Mouse (Mus musculus): ENCODE data around the gene Dpy30.

Gene Dpy30

DNA sequence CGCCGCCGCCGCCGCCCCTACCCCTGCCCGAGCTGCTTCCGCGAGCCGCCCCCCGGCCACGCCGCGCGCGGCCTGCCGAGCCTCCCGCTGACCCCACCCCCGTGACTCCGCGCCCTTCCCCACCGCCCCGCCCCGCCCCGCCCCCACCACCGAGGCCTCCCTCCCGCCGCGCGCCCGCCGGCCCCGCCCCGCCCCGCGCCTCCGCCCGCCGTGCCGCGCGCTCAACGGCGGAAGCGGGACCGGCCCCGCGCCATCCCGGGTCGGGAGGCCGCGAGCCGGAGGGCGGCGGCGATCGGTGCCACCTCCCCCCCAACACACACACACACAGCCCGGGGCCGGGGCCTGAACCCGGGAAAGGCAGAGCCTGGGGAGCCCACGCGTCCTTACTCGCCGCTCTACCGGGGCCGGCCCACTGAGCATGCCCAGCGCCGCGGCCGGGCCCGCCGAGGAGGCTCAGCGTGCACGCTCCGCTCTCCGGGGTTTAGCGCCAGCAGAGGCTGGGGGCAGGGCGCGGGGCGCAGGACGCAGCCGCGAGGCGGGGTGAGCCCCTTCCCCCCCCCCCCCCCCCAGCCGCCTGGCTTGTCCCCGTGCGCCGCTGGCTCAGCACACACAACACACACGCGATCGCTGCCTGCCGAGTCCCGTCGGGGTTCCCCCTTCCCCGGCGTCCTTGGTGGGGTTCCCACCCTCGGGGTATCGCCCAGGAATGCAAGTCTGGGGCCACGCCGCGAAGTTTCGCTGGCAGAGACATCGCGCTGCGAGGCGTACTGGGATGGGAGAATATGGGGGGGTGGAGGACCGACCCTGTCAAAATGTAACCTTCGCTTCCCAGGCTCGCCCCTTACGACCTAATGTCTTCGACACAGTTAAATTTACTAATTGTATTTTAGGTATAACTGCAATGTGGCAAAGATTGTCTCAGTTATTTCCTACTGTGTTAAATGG is 28.4 kb downstream of the Dpy30 start, which contains the start of gene Memo1:
Gene Memo1, minus strand, starts transcription at position 496 of the 945 bp plus-strand sequence.
- DNase-seq (ENCODE audit: low read depth, low spot score): peak; percentile 75

DNA sequence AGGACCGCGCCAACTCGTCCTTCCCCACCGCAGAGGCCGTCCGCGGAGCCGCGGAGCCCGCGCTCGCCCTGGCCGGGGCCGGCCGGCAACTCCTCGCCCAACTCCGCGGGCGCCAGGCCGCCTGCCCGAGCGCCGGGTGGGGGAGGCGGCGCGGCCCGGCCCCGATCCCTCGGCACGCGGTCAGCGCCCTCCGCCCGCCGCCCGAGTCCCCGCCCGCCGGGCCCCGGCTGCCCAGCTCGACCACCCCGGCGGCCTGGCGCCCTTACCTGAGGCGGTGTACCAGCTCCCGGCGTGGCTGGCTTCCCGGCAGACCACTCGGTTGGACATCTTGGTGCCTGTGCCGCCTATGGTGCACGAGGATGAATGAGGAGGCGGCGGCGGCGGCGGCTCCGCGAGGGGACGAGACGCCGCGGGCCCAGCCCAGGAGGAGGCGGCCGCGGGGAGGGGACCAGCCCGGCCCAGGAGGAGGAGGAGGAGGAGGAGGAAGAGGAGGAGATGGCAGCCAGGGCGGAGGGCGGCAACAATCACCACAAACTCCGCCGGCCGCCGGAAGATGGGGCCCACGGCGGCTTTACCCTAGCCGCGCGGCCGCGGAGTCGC is 29.2 kb downstream of the Dpy30 start:
- DNase-seq (ENCODE audit: low read depth, low spot score): no peak

DNA sequence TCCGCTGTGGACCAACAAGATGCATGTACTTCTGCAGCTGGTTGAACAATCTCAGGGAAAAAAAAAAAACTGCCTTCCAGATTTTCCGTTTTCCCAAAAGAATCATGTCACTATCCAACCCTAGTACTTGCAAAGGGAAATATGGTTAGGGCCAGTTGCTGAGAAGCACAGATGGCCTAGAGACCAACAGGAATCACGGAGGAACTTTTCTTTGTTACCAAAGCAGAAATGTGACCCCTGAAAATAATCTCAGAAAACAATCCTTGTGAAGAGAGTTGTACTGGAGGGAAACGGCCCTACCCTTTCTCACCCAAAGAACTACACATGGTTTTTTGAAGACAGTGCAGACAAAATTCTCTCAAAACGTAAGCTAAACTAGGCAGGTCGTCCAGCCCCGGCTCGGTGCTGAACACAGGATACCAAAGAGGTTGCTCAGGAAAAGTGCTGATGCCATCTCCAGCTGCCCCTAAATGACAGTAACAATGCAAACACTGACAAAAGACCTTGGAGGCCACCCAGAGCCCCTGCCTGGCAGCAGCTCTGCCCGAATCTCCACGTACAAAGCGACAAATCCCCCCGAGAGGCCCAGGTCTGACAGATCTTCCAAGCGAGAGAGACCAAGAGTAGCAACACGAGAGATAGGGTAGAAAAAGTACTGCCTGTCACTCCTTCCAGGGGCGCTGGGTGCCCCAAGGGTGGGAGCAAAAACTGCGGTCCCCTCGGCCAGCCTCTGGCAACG is 29.9 kb downstream of the Dpy30 start:
- DNase-seq (ENCODE audit: low read depth, low spot score): no peak

DNA sequence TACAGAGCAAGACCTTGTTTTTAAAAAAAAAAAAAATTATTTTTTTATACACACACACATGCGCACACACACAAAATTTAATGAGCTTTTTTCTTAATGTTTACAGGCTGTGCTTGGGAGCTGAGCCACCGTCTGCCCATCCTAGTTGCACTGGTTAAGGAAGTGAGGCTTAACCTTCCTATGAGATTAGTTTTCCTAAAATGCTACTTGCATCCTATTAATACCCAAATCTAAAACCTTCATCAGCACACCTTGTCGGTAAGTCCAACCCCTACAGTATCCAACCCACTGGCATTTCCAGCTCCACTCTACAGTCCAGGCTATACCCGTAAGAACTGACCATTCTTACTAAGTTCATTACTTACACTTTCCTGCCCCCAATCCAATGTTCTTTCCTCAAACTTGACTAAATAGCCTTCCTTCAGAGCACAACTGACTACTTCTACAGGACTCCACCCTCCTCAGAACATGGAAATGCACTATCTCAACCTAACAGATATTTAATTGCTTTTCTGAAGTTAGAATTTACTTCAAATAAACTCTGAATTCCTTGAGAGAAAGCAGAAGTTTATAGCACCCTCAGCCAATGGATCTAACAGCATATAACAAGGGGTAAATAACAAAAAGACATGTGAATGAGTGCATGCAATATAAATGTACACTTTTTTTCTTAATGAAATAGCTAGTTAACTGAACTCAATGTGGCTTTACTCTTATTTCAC is 31.9 kb downstream of the Dpy30 start:
- peak; percentile 53 for DNase-seq (ENCODE audit: low read depth, low spot score)

DNA sequence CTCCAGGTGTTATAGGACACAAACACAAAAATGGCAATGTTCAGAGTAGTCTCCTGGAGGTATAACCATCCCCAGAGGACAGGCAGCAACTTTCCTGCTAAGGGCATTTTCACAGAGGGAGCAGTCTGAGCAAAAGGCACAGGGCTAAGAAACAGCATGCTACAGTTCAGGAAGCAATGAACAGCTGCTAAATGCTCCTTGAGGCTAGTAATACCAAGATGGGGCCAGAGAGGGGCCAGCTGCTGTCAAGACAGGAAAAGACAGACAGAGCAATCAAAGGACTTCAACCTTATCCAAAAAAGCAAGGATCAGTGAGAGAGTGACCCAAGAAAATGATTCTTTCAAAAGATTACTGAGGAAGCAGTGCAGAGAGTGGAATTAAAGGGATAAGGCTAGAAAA is 32.9 kb downstream of the Dpy30 start:
- no peak for DNase-seq (ENCODE audit: low read depth, low spot score)

DNA sequence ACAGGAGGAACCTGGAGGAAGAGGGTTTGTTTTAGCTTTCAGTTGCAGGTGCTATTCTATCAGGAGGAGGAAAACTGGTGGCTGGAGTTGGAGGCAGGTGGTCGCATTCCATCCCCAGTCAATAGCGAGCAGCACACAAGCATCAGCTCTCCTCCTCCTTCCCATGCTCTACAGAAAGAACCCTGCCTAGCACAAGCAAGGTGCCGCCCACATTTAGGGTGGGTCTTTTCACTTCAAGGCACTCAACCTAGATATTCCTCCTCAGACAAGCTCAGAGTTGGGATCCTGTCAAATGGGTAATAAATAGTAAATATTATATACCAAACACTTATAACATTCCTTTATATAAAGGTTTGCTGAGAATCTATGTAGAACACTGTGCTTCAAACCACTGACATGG is 33.5 kb downstream of the Dpy30 start:
- no peak for DNase-seq (ENCODE audit: low read depth, low spot score)

DNA sequence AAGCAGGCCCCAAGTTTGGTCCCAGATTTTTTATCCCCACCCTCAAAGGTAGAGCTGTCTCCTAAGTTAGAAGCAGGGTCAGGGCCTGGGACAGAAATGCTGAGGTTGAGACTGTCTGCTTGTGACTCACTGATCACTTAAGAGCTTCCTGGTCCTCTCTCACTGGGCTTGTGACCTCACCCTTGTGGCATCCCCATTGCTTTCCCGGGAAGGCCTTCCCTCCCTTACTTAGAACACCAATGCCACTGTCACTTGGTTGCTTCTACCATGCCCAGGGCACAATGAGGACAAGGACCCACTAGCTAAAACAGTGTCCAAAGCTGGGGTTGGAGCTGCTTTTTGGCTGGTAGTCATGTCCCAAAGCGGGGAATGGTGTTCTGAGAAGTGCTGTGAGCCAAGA is 35.1 kb downstream of the Dpy30 start:
- no peak for DNase-seq (ENCODE audit: low read depth, low spot score)

DNA sequence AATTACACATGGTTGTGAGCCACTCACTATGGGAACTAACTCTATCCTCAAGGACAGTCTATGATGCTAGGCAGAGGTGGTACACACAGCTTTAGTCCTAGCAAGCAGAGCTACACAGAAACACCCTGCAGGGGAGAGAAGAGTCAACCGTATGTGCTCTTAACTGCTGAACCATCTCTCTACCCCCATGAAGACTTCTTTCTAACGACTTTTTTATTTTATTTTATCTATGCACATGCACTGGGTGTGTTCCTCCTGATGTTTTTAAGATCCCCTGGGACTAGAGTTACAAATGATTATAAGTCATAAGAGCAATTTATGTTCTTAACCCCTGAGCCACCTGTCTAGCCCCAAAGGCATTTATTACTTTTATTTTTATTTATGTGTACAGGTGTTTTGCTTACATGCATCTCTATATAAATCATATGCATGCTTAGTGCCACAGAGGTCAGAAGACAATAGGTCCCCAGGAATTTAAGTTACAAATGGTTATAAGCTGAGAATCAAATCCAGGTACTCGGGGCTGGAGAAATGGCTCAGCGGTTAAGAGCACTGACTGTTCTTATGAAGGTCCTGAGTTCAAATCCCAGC is 37.5 kb downstream of the Dpy30 start:
- no peak for DNase-seq (ENCODE audit: low read depth, low spot score)

DNA sequence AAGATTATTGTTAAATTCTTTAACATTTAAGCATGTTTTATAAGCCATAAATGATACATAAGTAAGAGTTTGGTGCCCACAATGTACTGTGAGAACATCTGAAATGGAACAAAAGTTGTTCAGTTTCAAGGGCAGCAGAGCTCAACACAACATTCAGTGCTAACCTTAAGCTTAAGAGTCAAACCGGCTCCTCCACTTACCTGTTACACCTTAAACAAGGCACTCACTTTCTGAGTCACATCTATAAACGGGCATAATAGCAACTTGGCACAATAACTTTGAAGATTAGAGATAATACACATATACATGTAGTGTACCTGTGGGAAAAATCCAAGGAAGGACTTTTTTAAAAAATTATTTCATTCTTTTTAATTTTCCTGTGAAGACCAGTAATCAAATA is 38.0 kb downstream of the Dpy30 start:
- DNase-seq (ENCODE audit: low read depth, low spot score): no peak

DNA sequence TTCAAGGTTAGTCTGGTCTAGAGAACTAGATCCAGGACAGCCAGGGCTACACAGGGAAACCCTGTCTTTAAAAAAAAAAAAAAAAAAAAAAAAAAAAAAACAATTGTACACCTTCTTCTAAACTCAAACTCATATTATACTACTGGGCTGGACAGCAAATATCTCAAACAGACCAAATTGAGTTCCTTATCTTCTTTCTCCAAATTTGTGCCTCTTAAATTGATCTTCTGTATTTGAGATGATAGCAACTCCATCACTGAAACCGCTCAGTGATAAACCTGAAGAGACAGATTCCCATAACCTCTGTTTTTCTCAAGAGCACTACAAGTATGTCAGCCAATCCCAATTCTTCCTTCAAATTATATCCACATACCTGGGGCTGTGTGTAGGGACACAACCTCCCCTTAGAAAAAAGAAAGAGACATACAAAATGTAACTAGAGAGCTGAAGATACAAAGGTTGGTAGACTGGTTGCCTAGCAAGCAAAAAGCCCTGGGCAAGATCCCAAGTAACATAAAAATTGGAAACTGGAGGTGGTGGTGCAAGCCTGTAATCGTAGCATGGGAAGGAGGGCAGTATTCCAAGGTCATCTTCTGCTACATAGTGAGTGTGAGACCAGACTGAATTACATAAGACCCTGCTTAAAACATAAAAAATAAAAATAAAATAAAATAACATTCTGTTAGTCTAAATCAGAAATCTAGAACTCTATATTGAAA is 39.2 kb downstream of the Dpy30 start:
- no peak for DNase-seq (ENCODE audit: low read depth, low spot score)

DNA sequence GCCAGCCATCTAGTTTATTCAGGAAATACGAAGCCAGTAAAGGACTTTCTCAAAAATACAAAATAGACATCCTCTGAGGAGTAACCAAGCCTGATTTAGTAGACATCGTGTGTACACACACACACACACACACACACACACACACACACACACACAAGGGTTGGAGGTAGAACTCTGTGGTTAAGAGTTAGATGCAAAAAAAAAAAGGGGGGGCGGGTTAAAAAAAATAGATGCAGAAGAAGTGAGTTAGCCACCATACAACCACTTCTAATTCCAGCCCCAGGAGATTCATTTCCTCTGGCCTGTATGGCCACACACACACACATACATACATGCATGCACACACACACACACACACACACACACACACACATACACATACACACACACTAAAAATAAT is 41.7 kb downstream of the Dpy30 start:
- no peak for DNase-seq (ENCODE audit: low read depth, low spot score)

DNA sequence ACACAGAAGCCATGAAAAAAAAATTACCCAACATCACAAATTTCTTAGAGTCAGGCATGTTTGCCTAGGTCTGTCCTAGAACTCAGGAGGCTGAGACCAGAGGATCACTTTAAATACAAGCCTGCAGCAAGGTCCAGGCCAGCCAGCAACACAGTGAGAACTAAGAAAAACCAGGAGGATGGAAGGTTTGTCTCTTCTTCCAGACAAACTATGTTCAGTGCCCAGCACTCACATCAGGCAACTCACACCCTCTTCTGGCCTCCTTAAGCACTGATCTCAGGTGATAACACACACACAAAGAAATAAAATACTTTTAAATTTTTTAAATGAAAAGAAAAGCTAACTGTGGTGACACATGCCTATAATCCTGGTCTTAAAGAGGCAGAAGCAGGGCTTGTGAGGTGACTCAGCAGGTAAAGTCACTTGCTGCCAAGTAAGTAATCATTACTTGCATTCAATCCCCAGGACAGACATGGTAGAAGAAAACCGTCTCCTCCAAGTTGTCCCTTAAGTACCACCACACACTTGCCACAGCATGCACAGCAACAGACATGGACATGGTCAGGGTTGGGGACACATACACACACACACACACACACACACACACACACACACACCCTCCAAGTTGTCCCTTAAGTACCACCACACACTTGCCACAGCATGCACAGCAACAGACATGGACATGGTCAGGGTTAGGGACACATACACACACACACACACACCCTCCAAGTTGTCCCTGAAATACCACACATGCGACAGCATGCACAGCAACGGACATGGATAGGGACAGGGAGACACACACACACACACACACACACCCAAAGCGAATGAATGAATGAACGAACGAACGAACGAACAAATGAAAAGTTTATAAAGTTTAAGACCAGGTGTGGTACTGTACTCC is 44.5 kb downstream of the Dpy30 start:
- no peak for DNase-seq (ENCODE audit: low read depth, low spot score)

DNA sequence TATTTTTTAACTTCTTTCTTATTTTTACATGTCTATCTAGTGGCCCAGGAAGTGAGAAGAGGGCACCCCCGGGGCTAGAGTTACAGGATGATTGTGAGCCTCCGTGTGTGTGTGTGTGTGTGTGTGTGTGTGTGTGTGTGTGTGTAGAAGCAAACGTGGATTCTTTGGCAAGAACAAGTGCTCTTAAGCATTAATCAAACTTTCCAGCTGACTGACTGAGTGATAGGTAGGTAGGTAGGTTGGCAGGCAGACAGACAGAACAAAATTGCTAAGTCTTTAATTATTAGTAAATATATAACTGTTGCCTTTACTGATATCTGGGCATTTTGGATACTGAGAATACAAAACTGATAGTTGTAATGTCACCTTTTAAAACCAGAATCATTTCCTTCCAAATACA is 49.3 kb downstream of the Dpy30 start:
- DNase-seq (ENCODE audit: low read depth, low spot score): no peak

DNA sequence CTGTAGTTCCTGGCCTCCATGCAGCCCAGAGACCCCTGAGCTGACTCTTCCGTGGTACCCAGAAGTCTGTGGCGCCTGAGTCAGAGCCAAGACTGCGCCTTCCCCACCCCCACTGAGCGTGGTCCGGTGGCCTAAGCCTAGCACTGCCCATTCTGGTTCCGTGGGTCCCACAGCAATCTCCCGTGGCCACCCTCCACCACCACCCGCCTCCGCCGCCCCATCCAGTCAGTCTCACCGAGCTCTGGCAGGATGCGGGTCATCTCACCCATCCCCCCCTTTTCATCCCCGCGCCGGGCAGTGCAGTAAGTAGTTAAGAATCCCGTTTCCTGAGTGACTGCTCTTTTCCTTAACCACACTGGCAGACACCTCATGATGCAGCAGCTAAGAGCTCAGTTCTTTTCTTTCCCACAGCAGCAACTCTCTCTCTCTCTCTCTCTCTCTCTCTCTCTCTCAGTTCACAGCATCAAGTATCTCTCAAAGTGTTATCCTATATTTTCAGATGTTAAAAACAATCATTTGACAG is 51.0 kb downstream of the Dpy30 start:
- DNase-seq (ENCODE audit: low read depth, low spot score): no peak

DNA sequence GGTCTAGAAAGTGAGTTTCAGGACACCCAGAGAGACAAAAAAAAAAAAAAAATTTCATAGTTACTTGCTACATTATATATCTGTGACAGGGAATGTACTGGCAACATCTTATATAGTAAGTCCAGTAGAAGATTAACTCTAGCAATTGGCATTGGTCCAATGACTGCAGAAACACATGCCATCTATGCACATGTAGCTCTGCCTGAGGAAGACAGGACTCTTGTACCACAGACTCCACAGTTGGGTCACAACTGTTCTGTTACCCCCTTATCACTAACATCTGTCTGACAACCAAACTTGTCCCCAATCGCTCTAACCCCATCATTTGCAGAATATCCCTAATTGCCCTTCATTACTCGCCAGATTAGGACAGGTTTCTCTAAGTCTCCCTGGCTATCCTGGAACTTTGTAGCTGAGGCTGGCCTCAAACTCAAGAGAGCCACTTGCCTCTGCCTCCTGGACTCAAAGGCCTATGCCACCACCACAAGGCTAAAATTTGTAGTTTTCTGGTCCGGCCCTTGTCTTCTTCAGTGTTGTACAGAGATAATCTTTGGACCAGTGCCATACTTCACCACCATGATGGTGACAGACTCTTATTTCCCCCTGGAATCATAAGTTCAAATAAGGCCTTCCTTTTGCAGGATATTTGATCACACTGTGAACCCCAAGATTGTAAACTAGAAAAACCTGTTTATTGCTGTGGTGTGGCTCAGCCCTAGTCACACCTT is 52.0 kb downstream of the Dpy30 start:
- no peak for DNase-seq (ENCODE audit: low read depth, low spot score)

DNA sequence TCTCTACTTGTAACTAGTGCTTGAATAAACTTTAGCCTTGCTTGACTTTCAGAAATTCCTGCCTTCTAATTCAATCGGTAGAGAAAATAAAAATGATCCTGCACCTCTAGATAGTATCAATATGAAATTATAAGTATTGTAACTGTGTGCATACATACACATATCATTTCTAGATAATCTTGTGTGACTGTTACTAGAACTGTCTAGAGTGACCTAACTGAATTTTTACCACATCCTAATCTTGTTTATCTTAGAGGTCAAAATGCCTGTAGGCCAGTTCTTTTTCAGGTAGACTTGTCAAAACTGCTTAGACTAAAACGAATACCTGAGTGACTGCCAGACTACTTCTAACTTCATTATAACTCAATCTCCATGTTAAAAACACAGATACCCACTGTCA is 53.5 kb downstream of the Dpy30 start:
- no peak for DNase-seq (ENCODE audit: low read depth, low spot score)

DNA sequence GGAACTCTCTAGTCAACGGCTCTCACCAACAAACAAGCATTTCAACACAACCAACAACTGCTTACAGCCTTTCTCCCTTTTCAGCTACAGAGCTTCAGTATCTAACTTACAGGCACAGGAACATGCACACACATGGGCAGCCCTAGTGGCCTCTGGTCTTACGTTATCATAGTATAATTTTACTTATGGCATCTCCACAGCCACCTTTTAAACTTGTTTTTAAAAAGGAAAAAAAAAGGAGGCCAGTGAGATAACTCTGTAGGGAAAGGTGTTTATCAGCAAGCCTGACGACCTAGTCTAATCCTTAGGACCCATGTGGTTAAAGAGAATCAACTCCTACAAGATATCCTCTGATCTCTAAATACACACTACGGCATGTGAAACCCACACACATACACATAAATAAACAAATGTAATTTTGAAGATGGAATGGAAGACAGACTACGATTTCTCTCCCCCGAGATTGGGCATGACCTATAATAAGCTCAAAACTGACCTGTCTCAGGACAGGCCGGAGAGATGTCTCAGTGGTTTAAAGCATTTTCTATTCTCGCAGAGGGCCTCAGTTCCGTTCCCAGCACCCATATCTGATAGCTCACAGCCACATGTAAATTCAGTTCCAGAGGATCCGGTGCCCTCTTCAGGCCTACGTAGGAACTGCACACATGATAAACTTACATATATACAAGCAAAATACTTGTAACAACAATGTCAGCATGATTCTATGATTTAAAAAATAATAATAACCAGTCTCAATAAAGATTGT is 56.1 kb downstream of the Dpy30 start:
- DNase-seq (ENCODE audit: low read depth, low spot score): no peak

DNA sequence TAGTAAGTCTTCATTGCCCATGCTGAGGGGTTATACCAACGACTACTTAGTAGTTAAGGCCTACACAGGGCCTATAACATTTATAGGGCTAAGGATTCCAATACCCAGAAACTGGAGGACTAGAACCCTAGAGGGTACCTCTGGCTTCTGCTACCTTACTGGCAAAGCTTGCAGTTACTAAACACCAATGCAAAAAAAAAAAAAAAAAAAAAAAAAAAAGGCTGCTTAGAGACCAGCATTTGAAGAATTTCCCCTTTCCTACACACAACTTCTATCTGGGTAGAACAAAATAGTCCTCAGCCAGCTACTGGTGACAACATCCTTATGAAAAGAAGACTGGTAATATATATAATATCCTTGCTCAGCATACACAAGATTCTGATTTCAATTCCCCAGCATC is 58.1 kb downstream of the Dpy30 start:
- DNase-seq (ENCODE audit: low read depth, low spot score): no peak
